Mouse (Mus musculus): ENCODE results near the gene Calcrl.

- no peak for TF ChIP-seq GATA1 (IDR thresholded peaks at IDR 0.05; ENCODE audit: low read length)
- TF ChIP-seq TAL1 (IDR thresholded peaks at IDR 0.05; ENCODE audit: low read length) = no peak
Measured at GRCm38 (mm10) chr2:84343756-84344155, 81.5 kb downstream of the Calcrl start.
